ENCODE assay signal across 11 mouse cellular contexts in the genomic region with DNA sequence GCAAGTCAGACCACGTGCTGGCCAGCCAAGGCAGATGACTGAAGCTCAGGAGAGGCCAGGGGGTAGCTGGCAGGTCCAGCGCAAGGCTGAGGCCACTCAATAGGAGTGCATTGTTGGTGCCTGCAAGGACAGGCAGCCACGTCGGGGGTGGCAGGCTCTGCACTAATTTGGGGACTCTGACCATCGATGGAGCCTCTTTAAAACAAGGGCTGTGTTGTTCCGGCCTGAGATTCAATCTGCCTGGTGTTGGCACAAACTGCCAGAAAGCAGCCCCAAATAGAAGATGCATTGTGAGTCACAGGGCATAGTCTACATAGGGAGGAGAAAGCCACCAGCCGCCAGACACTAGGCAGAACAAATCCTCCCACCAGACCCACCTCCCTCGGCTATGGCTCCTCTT. TPM values are rescaled to one million over a fixed set of nuclear protein-coding genes. Genes with fewer than 3 reads are reported as not detected.
A peak's percentile ranks its signal among the peaks of the same experiment; 100 is the strongest.
DNase-seq lines count a peak whose midpoint lies in the region; ATAC-seq and TF ChIP-seq lines count a peak whose summit lies in the region.
"Had no signal": no experiment of that assay in that cellular context is flagged by ENCODE, and none has a peak within 500 bp of the region (broad histone marks: within the 10 kb centered on the region; RNA-seq: fewer than 3 reads in every experiment).

No protein-coding gene starts in this region.

- no peaks in the 10 kb centered on the region for H3K9me3 ChIP-seq in heart, embryonic 10.5 days
- H3K9me3 ChIP-seq in embryonic facial prominence, embryonic 13.5 days, result no peaks in the 10 kb centered on the region
- H3K9me3 ChIP-seq: lung, embryonic 15.5 days had no signal

- H3K27ac ChIP-seq in heart, embryonic 10.5 days, result peak overlapping the region; percentile 26; the same call in 1 of the 2 replicates
- peak overlapping the region; percentile 28; the same call in 1 of the 2 replicates for H3K27ac ChIP-seq in embryonic facial prominence, embryonic 13.5 days
- peak overlapping the region; percentile 94 for H3K27ac ChIP-seq in olfactory bulb, adult 2 months (ENCODE audit: insufficient read depth, low read depth, low read length)
- H3K27ac ChIP-seq: lung, embryonic 15.5 days had no signal

- no peaks in the 10 kb centered on the region for H3K36me3 ChIP-seq in heart, embryonic 10.5 days
- no peaks in the 10 kb centered on the region for H3K36me3 ChIP-seq in embryonic facial prominence, embryonic 13.5 days
- H3K36me3 ChIP-seq: lung, embryonic 15.5 days had no signal

- no peaks in the 10 kb centered on the region for H3K27me3 ChIP-seq in heart, embryonic 10.5 days (ENCODE audit: insufficient read depth, poor library complexity, severe bottlenecking)
- H3K27me3 ChIP-seq in embryonic facial prominence, embryonic 13.5 days, result no peaks in the 10 kb centered on the region
- H3K27me3 ChIP-seq: lung, embryonic 15.5 days had no signal

- TF ChIP-seq CTCF in olfactory bulb, adult 2 months (IDR thresholded peaks at IDR 0.05; ENCODE audit: insufficient read depth, low read depth, low read length), result no peak

- H3K4me1 ChIP-seq in heart, embryonic 10.5 days, result peaks cover 67% of the 10 kb centered on the region
- H3K4me1 ChIP-seq in embryonic facial prominence, embryonic 13.5 days, result peaks cover 18% of the 10 kb centered on the region
- peaks cover 31% of the 10 kb centered on the region for H3K4me1 ChIP-seq in olfactory bulb, adult 2 months (ENCODE audit: control insufficient read depth, insufficient read depth, low read length)
- H3K4me1 ChIP-seq: lung, embryonic 15.5 days had no signal

- no peak for ATAC-seq in embryonic facial prominence, embryonic 13.5 days (ENCODE audit: insufficient number of reproducible peaks, insufficient read depth, low FRiP score, low TSS enrichment, low read depth)
- no peak for ATAC-seq in activated CD4-positive, CD25-positive, alpha-beta regulatory T cell, adult 4 months

- TF ChIP-seq POLR2A in olfactory bulb, adult 2 months (IDR thresholded peaks at IDR 0.05; ENCODE audit: insufficient read depth, low read depth, low read length), result no peak

- no peak overlapping the region for H3K4me2 ChIP-seq in embryonic facial prominence, embryonic 13.5 days
- H3K4me2 ChIP-seq: lung, embryonic 15.5 days had no signal

- no peak overlapping the region for H3K4me3 ChIP-seq in heart, embryonic 10.5 days
- no peak overlapping the region for H3K4me3 ChIP-seq in embryonic facial prominence, embryonic 13.5 days
- H3K4me3 ChIP-seq in olfactory bulb, adult 2 months (ENCODE audit: insufficient read depth, low read depth, low read length), result no peak overlapping the region
- H3K4me3 ChIP-seq: lung, embryonic 15.5 days had no signal

- 52% methylated on average over 8 of the region's 8 CpGs for WGBS in heart, embryonic 10.5 days
- WGBS in embryonic facial prominence, embryonic 13.5 days, result 33% methylated on average over 8 of the region's 8 CpGs
- 22% methylated on average over 8 of the region's 8 CpGs for WGBS in olfactory bulb, adult 2 months

- no peak for DNase-seq in heart, embryonic 10.5 days (ENCODE audit: low spot score)
- DNase-seq in heart, adult 8-10 months (ENCODE audit: low spot score), result no peak
- peak; percentile 44 to 71 for DNase-seq in layer of hippocampus, postnatal 14 days (ENCODE audit: low spot score in 2 of 2)
- no peak for DNase-seq in embryo, embryonic 11 days
- DNase-seq in ovary, postnatal 36 days (ENCODE audit: low spot score), result no peak
- DNase-seq: adrenal gland, postnatal 14 days; kidney, adult 9 months had no signal

- H3K9ac ChIP-seq in embryonic facial prominence, embryonic 13.5 days, result no peak overlapping the region
- H3K9ac ChIP-seq: lung, embryonic 15.5 days had no signal

RNA-seq across cellular contexts. Expression of a gene that starts 23.6 kb away (rescaled TPM):
- 2.9 and 6.3 TPM in 2 replicates for polyA plus RNA-seq in heart, embryonic 10.5 days (2016; fragmentation: Nextera tagmentation; extraction: Ambion mirVana)
- 1 to 10 TPM in 3 of 4 experiments, under 1 TPM in 1; 0.72 to 1.3 (median 1.2) TPM for total RNA-seq in heart, adult 8-10 months (2022)
- polyA plus RNA-seq in embryonic facial prominence, embryonic 13.5 days (2015; fragmentation: Nextera tagmentation; extraction: Ambion mirVana), result 1.8 and 2.3 TPM in 2 replicates
- total RNA-seq in layer of hippocampus, postnatal 14 days (2021), result 10 to 100 TPM; 12.0 to 16.8 TPM
- polyA plus RNA-seq in olfactory bulb, adult 2 months (2012; ENCODE audit: insufficient read depth, insufficient read length, low replicate concordance, missing spikeins), result not detected in 2 replicates
- polyA plus RNA-seq in activated CD4-positive, CD25-positive, alpha-beta regulatory T cell, adult 4 months (2017; shearing (Covaris generic)), result 1 to 10 TPM; 9.5 to 9.7 TPM

RNA-seq across cellular contexts. Expression of a gene that starts 31.3 kb away (rescaled TPM):
- polyA plus RNA-seq in heart, embryonic 10.5 days (2016; fragmentation: Nextera tagmentation; extraction: Ambion mirVana), result 605 and 778 TPM in 2 replicates
- total RNA-seq in heart, adult 8-10 months (2022), result 1,000 to 10,000 TPM; 1,293 to 1,379 (median 1,312) TPM
- 393 and 412 TPM in 2 replicates for polyA plus RNA-seq in embryonic facial prominence, embryonic 13.5 days (2015; fragmentation: Nextera tagmentation; extraction: Ambion mirVana)
- 100 to 1,000 TPM; 190 to 198 TPM for total RNA-seq in layer of hippocampus, postnatal 14 days (2021)
- polyA plus RNA-seq in olfactory bulb, adult 2 months (2012; ENCODE audit: insufficient read depth, insufficient read length, low replicate concordance, missing spikeins), result not detected in 2 replicates
- polyA plus RNA-seq in activated CD4-positive, CD25-positive, alpha-beta regulatory T cell, adult 4 months (2017; shearing (Covaris generic)), result 100 to 1,000 TPM; 318 to 321 TPM

RNA-seq across cellular contexts. Expression of a gene that starts 56.9 kb away (rescaled TPM):
- 34.9 and 37.8 TPM in 2 replicates for polyA plus RNA-seq in heart, embryonic 10.5 days (2016; fragmentation: Nextera tagmentation; extraction: Ambion mirVana)
- 10 to 100 TPM; 12.3 to 17.2 (median 15.6) TPM for total RNA-seq in heart, adult 8-10 months (2022)
- polyA plus RNA-seq in embryonic facial prominence, embryonic 13.5 days (2015; fragmentation: Nextera tagmentation; extraction: Ambion mirVana), result 38.9 and 40.2 TPM in 2 replicates
- 100 to 1,000 TPM; 206 to 215 TPM for total RNA-seq in layer of hippocampus, postnatal 14 days (2021)
- polyA plus RNA-seq in olfactory bulb, adult 2 months (2012; ENCODE audit: insufficient read depth, insufficient read length, low replicate concordance, missing spikeins), result not detected in 2 replicates
- 1 to 10 TPM; 5.6 to 7.5 TPM for polyA plus RNA-seq in activated CD4-positive, CD25-positive, alpha-beta regulatory T cell, adult 4 months (2017; shearing (Covaris generic))

Comparison
In these comparisons a context has a peak if more than half of its experiments do, and no peak if none do; other contexts are left out.
1. DNase-seq: peak in layer of hippocampus, postnatal 14 days (2 of 2); none in heart, embryonic 10.5 days (single experiment), heart, adult 8-10 months (single experiment), embryo, embryonic 11 days (single experiment) and ovary, postnatal 36 days (single experiment).
2. H3K27ac ChIP-seq: peak in every context shown above with its lines; median percentile 94 in olfactory bulb, adult 2 months; 28 in embryonic facial prominence, embryonic 13.5 days; 26 in heart, embryonic 10.5 days.